Mouse (Mus musculus): ENCODE data around the gene Rps9. TPM values are rescaled to one million over a fixed set of nuclear protein-coding genes. Genes with fewer than 3 reads are reported as not detected.
A peak's percentile ranks its signal among the peaks of the same experiment; 100 is the strongest.
"Not testable (repeated sequence)": the region's sequence is repeated elsewhere in the genome, so short reads cannot be mapped to it uniquely, and the experiment has no call there.

Rps9 gene
- polyA plus RNA-seq, 1 experiment from 2014 or later = 1,416 TPM

DNA sequence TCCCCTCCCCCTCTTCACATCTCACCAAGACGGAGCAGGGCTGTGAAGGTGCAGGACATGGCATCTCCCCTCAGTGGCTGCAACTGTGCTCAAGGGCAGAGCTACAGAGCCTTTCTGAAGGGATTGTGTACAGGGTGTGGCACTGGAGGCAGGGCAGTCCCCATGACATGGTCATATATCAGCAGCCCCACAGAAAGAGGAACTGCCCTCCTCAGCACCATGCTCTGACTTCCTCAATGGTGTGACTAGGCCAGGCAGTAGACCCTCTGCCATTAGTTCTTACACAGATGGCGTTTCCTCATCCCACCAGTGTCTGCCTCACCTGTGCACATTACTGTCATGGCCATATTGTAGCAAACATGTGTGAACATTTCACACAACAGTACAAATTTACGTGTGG is 16.5 kb downstream of the Rps9 start, which contains the start of gene Pirb:
Gene Pirb (minus strand): TSS at position 124 of the 400 bp plus-strand sequence.
- not testable (repeated sequence) for H3K27me3 ChIP-seq (replicated peaks); H3K4me2 ChIP-seq; H3K4me3 ChIP-seq (replicated peaks); ATAC-seq (ENCODE audit: insufficient read depth, low FRiP score, low read depth); H3K4me1 ChIP-seq; H3K9me3 ChIP-seq; H3K9ac ChIP-seq; H3K36me3 ChIP-seq; H3K27ac ChIP-seq
- 40% methylated on average over 1 of the region's 3 CpGs for WGBS

DNA sequence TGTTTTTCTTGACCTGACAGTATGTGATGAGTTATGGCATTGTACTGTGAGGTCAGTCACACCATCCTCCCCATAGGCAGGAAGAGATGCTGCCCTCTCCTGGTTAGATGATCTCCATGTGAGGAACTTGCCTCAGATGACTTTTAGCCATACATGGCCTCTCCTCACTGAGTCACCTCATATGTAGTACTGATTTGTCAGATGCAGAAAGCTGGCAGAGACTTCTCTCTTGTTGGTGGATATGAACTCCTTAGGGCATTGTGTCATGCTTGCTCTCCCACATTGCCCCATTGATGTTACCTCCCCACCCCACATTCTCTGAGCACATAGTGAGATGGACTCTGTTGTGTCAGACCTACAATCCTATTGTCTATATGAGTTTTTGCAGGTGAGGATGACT is 21.7 kb downstream of the Rps9 start:
- H3K4me2 ChIP-seq; H3K27ac ChIP-seq; ATAC-seq (ENCODE audit: insufficient read depth, low FRiP score, low read depth); H3K4me3 ChIP-seq (replicated peaks); H3K9ac ChIP-seq; H3K4me1 ChIP-seq; H3K27me3 ChIP-seq (replicated peaks); H3K9me3 ChIP-seq; H3K36me3 ChIP-seq: not testable (repeated sequence)

DNA sequence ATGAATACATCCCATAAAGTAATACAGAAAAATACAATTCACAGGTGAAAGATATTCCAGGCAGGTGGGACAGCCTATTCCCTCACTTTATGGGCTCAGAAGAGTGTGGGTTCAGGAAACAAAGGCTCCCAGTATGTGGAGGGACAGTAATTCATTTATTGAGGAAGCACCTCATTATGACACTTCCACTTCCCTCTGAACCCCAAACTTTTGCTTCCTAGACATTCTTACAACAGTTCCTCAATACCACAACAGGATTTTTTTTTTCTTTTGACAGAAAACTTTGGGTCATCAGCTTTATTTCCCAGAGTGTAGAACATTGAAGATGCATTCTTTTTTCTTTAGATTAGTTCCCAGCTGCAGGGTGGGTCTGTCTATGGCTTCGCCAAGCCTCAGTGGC is 28.9 kb downstream of the Rps9 start:
- H3K9me3 ChIP-seq; H3K27me3 ChIP-seq (replicated peaks); H3K27ac ChIP-seq; H3K4me2 ChIP-seq; H3K9ac ChIP-seq; H3K4me3 ChIP-seq (replicated peaks); H3K4me1 ChIP-seq; ATAC-seq (ENCODE audit: insufficient read depth, low FRiP score, low read depth); H3K36me3 ChIP-seq: not testable (repeated sequence)
- no CpG with 5 or more reads among the region's 1 CpGs for WGBS

Small RNAs within 50 kb of the gene (microRNA-seq; reads per million reads assigned to microRNA genes)
- 3.7 reads per million, percentile 14 among the genes with 10 or more reads in this experiment for gene Mir3572

Other genes starting within 250 kb of the Rps9 start
- gene Tarm1, start 201.4 kb upstream of the Rps9 start, polyA plus RNA-seq (2015; fragmentation: Nextera tagmentation; extraction: Ambion mirVana) = 0.41 and 0.48 TPM in 2 replicates
- 0.06 and 0.26 TPM in 2 replicates for gene Oscar, start 87.8 kb upstream of the Rps9 start, polyA plus RNA-seq (2015; fragmentation: Nextera tagmentation; extraction: Ambion mirVana)
- 456 and 472 TPM in 2 replicates for gene Ndufa3, start 86.6 kb upstream of the Rps9 start, polyA plus RNA-seq (2015; fragmentation: Nextera tagmentation; extraction: Ambion mirVana)
- 23.7 and 25.2 TPM in 2 replicates for gene Tfpt, start 74.1 kb upstream of the Rps9 start, polyA plus RNA-seq (2015; fragmentation: Nextera tagmentation; extraction: Ambion mirVana)
- gene Prpf31, start 74.0 kb upstream of the Rps9 start, polyA plus RNA-seq (2015; fragmentation: Nextera tagmentation; extraction: Ambion mirVana) = 82.5 and 90.0 TPM in 2 replicates
- 44.6 and 46.4 TPM in 2 replicates for gene Cnot3, start 58.7 kb upstream of the Rps9 start, polyA plus RNA-seq (2015; fragmentation: Nextera tagmentation; extraction: Ambion mirVana)
- gene Leng1, start 38.2 kb upstream of the Rps9 start, polyA plus RNA-seq (2015; fragmentation: Nextera tagmentation; extraction: Ambion mirVana) = 17.7 and 18.3 TPM in 2 replicates
- 70.9 and 72.8 TPM in 2 replicates for gene Tmc4, start 26.4 kb upstream of the Rps9 start, polyA plus RNA-seq (2015; fragmentation: Nextera tagmentation; extraction: Ambion mirVana)
- 248 and 261 TPM in 2 replicates for gene Tsen34, start 11.1 kb upstream of the Rps9 start, polyA plus RNA-seq (2015; fragmentation: Nextera tagmentation; extraction: Ambion mirVana)
- 51.2 and 53.2 TPM in 2 replicates for gene Mboat7, start 10.5 kb upstream of the Rps9 start, polyA plus RNA-seq (2015; fragmentation: Nextera tagmentation; extraction: Ambion mirVana)
- 2.4 and 2.9 TPM in 2 replicates for gene Pirb, start 16.4 kb downstream of the Rps9 start, polyA plus RNA-seq (2015; fragmentation: Nextera tagmentation; extraction: Ambion mirVana)
- gene Gm15448, start 121.7 kb downstream of the Rps9 start, polyA plus RNA-seq (2015; fragmentation: Nextera tagmentation; extraction: Ambion mirVana) = 0.13 and 0.23 TPM in 2 replicates
- 0.72 and 0.92 TPM in 2 replicates for gene Pira2, start 141.1 kb downstream of the Rps9 start, polyA plus RNA-seq (2015; fragmentation: Nextera tagmentation; extraction: Ambion mirVana)
- gene Gm14548, start 194.1 kb downstream of the Rps9 start, polyA plus RNA-seq (2015; fragmentation: Nextera tagmentation; extraction: Ambion mirVana) = 0.79 and 1.1 TPM in 2 replicates
- 0.72 and 1.2 TPM in 2 replicates for gene Lilra6, start 211.5 kb downstream of the Rps9 start, polyA plus RNA-seq (2015; fragmentation: Nextera tagmentation; extraction: Ambion mirVana)

Measured in stomach, embryonic 15.5 days (tissue).